Mouse (Mus musculus) heart, adult 2 months (tissue): ENCODE data around the gene Atp6v1e2. TPM values are rescaled to one million over a fixed set of nuclear protein-coding genes. Genes with fewer than 3 reads are reported as not detected.

Experiments
- DNase-seq, 2 experiments: peaks; one replicate each; pipeline ENCODE4 v3.0.0; 2021
- H3K27ac ChIP-seq: fragments of 200-600 bp; 2 replicates; pipeline ENCODE4 v1.8.1; 2022
- H3K27me3 ChIP-seq: fragments of 200-500 bp; 2 replicates; pipeline ENCODE4 v1.6.1; 2012; ENCODE audit warnings: mild to moderate bottlenecking, low read length, inconsistent platforms, mixed read lengths; ENCODE audit not compliant: control insufficient read depth, insufficient read depth
- H3K36me3 ChIP-seq: fragments of 200-500 bp; 2 replicates; pipeline ENCODE4 v1.6.1; 2012; ENCODE audit warnings: low read length, inconsistent platforms; ENCODE audit not compliant: control insufficient read depth, insufficient read depth
- H3K4me1 ChIP-seq: fragments of 200-500 bp; 2 replicates; pipeline ENCODE4 v1.6.1; 2011; ENCODE audit warnings: low read length; ENCODE audit not compliant: control insufficient read depth, insufficient read depth
- H3K4me3 ChIP-seq: fragments of 200-600 bp; 2 replicates; pipeline ENCODE4 v1.8.1; 2022
- H3K79me2 ChIP-seq: fragments of 200-500 bp; replicated peaks from 2 replicates; pipeline ENCODE4 v1.6.1; 2012; ENCODE audit warnings: mild to moderate bottlenecking, inconsistent platforms, low read length, moderate library complexity, mixed read lengths; ENCODE audit not compliant: control insufficient read depth, insufficient read depth
- H3K9ac ChIP-seq: fragments of 200-500 bp; 2 replicates; pipeline ENCODE4 v1.6.1; 2012; ENCODE audit warnings: low read depth, mild to moderate bottlenecking, control low read depth, inconsistent platforms, low read length, mixed read lengths
- CTCF ChIP-seq: fragments of 200-600 bp; IDR thresholded peaks from 2 replicates; pipeline ENCODE4 v1.8.1; 2022; ENCODE audit warnings: antibody characterized with exemption, mild to moderate bottlenecking, moderate library complexity
- EP300 ChIP-seq: fragments of 200-500 bp; IDR thresholded peaks from 2 replicates; pipeline ENCODE4 v1.6.1; 2011; ENCODE audit warnings: low read depth, low read length, control low read depth; ENCODE audit not compliant: insufficient read depth
- POLR2A ChIP-seq: fragments of 200-500 bp; IDR thresholded peaks from 2 replicates; pipeline ENCODE4 v1.6.1; 2011; ENCODE audit warnings: mild to moderate bottlenecking, low read depth, low read length, control low read depth; ENCODE audit not compliant: insufficient read depth
- WGBS: fragments of 180-500 bp; shearing (Covaris S2); methylation state at CpG from one replicate; pipeline ENCODE4 v1.1.7; 2018; 5-methylcytosine and 5-hydroxymethylcytosine counted together
- intact Hi-C: fragments of 180-260 bp; cut with DNase I; formaldehyde crosslinking; loops from one replicate; pipeline ENCODE4 v1.15.1; 2025
- polyA plus RNA-seq: library from polyadenylated mRNA; depleted of rRNA; stranded (reverse); fragments of >200 nt; gene quantifications from 2 replicates; pipeline ENCODE4 v1.2.3, GENCODE M21; 2012
- total RNA-seq, 2 experiments: library from RNA; stranded (reverse); gene quantifications; 2 replicates each; pipeline ENCODE4 v1.2.3; 2021

Gene Atp6v1e2
- total and polyA plus RNA-seq, 3 experiments: not detected

- peak overlapping the region; percentile 71 for H3K27ac ChIP-seq
- TF ChIP-seq CTCF (peak; percentile 93), EP300 (peak; percentile 89), POLR2A (no peak)
- no peak overlapping the region; the same call in 1 of the 2 replicates for H3K9ac ChIP-seq
- no peak overlapping the region for H3K4me3 ChIP-seq
- no peaks in the 10 kb centered on the region for H3K27me3 ChIP-seq
- no peaks in the 10 kb centered on the region for H3K36me3 ChIP-seq
- 3% methylated on average over 9 of the region's 9 CpGs for WGBS
- no peaks in the 10 kb centered on the region for H3K79me2 ChIP-seq
- intact Hi-C loops: loop anchor here (1.0 to 5.0 kb wide), 6 partner anchors 74 to 744 kb away; partner anchors contain the start of gene Epas1
- H3K4me1 ChIP-seq: peaks cover 7% of the 10 kb centered on the region
- DNase-seq: peak; percentile 77 to 84
Observed at GRCm38 (mm10) chr17:86906136-86906461, 41.6 kb downstream of the Atp6v1e2 start.

- Histone ChIP-seq H3K27me3 (no peaks in the 10 kb centered on the region), H3K4me1 (peaks cover 7% of the 10 kb centered on the region), H3K27ac (peak overlapping the region; percentile 71), H3K9ac (no peak overlapping the region; the same call in 1 of the 2 replicates), H3K4me3 (no peak overlapping the region), H3K36me3 (no peaks in the 10 kb centered on the region), H3K79me2 (no peaks in the 10 kb centered on the region)
- TF ChIP-seq EP300 (no peak), CTCF (peak; percentile 70)
- DNase-seq: peak; percentile 63 to 69
- 20% methylated on average over 19 of the region's 19 CpGs for WGBS
- intact Hi-C loops: loop anchor here (1.0 to 5.0 kb wide), 6 partner anchors 73 to 743 kb away; partner anchors contain the start of gene Epas1
Observed at GRCm38 (mm10) chr17:86905297-86906135, 42.2 kb downstream of the Atp6v1e2 start.

GRCm38 (mm10) chr17:86904206-86904605 is 43.5 kb downstream of the Atp6v1e2 start:
- H3K27me3 ChIP-seq: no peaks in the 10 kb centered on the region
- H3K4me1 ChIP-seq: peaks cover 7% of the 10 kb centered on the region
- intact Hi-C loops: no loop called here
- H3K79me2 ChIP-seq: no peaks in the 10 kb centered on the region
- DNase-seq: no peak
- H3K4me3 ChIP-seq: no peak overlapping the region
- no peak overlapping the region for H3K9ac ChIP-seq
- TF ChIP-seq EP300 (no peak), POLR2A (no peak), CTCF (no peak)
- H3K36me3 ChIP-seq: no peaks in the 10 kb centered on the region
- H3K27ac ChIP-seq: no peak overlapping the region
- 59% methylated on average over 3 of the region's 3 CpGs for WGBS

- Histone ChIP-seq H3K4me3 (no peak overlapping the region), H3K79me2 (no peaks in the 10 kb centered on the region), H3K27me3 (no peaks in the 10 kb centered on the region), H3K27ac (no peak overlapping the region), H3K36me3 (no peaks in the 10 kb centered on the region), H3K9ac (no peak overlapping the region), H3K4me1 (peaks cover 7% of the 10 kb centered on the region)
- 36% methylated on average over 7 of the region's 7 CpGs for WGBS
- no peak for DNase-seq
- intact Hi-C loops: no loop called here
- TF ChIP-seq POLR2A (no peak), CTCF (no peak), EP300 (no peak)
Observed at GRCm38 (mm10) chr17:86903596-86903995, 44.1 kb downstream of the Atp6v1e2 start.

- no peak overlapping the region for H3K27ac ChIP-seq
- 83% methylated on average over 14 of the region's 14 CpGs for WGBS
- no peak overlapping the region for H3K4me3 ChIP-seq
- DNase-seq: no peak
- H3K36me3 ChIP-seq: no peaks in the 10 kb centered on the region
- intact Hi-C loops: no loop called here
- no peak overlapping the region for H3K9ac ChIP-seq
- H3K79me2 ChIP-seq: no peaks in the 10 kb centered on the region
- H3K4me1 ChIP-seq: peaks cover 7% of the 10 kb centered on the region
- no peaks in the 10 kb centered on the region for H3K27me3 ChIP-seq
- no peak for TF ChIP-seq POLR2A
Observed at GRCm38 (mm10) chr17:86902399-86903067, 45.2 kb downstream of the Atp6v1e2 start.

- intact Hi-C loops: no loop called here
- whole genome bisulfite sequencing: 80% methylated on average over 5 of the region's 5 CpGs
- no peak for TF ChIP-seq POLR2A
- no peak for TF ChIP-seq EP300
- TF ChIP-seq CTCF: no peak
Observed at GRCm38 (mm10) chr17:86900564-86900963, 47.1 kb downstream of the Atp6v1e2 start.

More at GRCm38 (mm10) chr17:86900564-86900963, 47.1 kb downstream of the Atp6v1e2 start:
- H3K4me1 ChIP-seq: peaks cover 4% of the 10 kb centered on the region
- H3K4me3 ChIP-seq: no peak overlapping the region
- H3K27ac ChIP-seq: no peak overlapping the region
- no peak overlapping the region for H3K9ac ChIP-seq
- no peaks in the 10 kb centered on the region for H3K79me2 ChIP-seq
- no peak for DNase-seq
- H3K36me3 ChIP-seq: no peaks in the 10 kb centered on the region
- no peaks in the 10 kb centered on the region for H3K27me3 ChIP-seq
